Mouse (Mus musculus) bone marrow macrophage, adult 2 months (primary cell): ENCODE results near the gene Ehhadh.

Source experiments
- CTCF ChIP-seq: IDR thresholded peaks from 2 replicates; pipeline ENCODE4 v1.5.1; 2012; ENCODE audit warnings: low read depth, mild to moderate bottlenecking, low read length, moderate library complexity
- POLR2A ChIP-seq: IDR thresholded peaks from 2 replicates; pipeline ENCODE4 v1.6.1; 2012; ENCODE audit warnings: mild to moderate bottlenecking, low read depth, low read length, borderline replicate concordance

- no peak for TF ChIP-seq POLR2A
- TF ChIP-seq CTCF: no peak
Observed at GRCm38 (mm10) chr16:21769667-21770066, 17.9 kb downstream of the Ehhadh start.
